Mouse (Mus musculus) R1 (cell line): ENCODE measurements around the gene Cd300lb.

ENCODE experiments used
- DNase-seq: peaks from one replicate; pipeline ENCODE4 v3.0.0-alpha.2; 2018; ENCODE audit warnings: low read depth, low spot score

The Cd300lb gene

DNA sequence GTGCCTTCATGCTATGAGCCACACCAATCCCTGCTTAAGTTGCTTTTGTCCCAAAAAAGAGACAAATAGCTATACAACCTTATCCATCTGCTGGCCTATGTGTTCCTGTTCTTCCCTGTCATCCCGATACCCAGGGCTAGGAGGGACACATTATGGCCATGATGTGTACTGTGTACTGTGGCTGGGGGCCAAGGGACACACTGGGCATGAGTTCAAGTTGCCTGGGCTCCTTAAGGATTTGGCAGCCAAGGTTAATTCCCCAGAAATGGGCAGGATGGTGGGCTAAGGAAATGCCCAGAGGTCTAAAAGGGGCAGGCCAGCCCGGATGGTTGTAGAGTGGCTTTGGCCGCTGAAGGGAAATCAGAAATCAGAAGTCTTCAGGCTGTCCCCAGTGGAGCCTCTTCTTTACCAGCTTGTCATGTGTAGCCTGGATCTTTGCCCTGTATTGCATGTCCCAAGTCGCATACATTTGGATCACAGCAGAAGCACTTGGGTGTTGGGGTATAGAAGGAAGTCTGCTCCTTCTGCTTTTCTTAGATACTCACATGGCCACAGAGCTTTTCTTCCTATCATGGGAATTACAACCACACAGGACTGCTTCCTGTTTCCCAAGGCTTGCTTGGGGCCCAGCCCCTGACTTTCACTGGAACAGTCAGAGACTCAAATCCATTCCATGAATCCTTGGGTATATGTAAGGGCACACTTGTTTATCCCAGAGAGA is 49.6 kb downstream of the Cd300lb start:
- DNase-seq = no peak

DNA sequence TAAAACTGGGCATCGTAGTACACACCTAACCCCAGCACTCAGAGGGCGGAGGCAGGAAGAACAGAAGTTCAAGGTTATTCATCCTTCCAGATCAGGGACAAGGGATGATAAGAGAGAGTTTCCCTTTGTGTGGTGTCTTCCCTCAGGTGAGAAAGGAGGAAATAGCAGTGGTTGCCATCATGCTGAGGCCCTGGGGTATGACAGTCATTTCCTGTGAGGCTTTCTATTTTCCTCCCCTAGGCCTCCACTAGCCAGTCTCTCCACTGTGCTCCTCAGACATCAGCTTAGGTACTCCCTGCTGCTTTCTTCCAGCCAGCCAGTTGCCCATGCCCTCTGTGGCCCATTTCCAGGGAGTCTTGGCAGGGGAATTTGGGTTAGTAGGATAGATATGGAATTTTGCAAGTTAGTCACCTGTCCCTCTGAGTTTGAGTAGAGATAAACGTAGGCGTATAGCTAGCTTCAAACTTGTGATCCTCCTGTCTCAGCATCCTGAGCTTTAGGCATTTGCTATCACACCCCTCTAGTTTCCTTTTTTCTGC is 50.9 kb downstream of the Cd300lb start:
- peak; percentile 27 for DNase-seq

DNA sequence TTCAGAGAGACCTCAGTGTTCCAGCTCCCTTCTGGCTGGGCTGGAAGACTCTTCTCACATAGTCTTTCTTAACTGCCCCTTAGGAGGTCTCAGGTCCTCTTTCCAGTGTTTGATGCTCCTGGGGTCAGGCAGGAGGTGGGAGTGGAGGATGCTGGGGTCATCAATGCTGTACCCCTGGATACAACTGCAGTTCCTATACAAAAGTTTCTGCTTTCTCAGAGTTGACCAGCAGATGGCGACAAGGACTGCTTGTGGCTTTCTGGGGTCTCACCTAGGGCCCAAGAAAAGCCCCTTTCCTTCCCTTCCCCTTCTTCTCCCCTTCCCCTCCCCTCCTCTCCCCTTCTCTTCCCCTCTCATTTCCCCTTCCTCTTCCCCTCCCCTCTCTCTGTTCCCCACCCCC is 53.6 kb downstream of the Cd300lb start:
- peak; percentile 54 for DNase-seq

DNA sequence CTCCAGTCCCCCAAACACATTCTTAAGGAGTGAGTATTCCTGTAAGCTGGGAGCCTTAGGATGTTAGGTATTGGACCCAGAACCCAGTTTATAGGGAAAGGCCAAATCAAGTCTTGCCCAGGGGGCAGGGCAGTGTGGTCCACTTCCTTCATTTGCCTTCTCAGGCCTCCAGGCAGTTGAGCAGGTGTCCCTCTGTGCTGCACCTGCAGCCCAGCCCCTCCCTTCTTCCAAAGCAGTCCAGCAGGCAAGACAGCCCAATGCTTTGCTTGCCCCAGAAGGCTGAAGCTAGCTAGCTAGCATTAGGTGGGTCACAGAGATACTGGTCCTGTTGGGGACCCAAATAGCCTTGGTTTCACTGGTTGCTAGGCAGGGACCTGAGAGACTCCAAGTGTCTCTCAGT is 54.0 kb downstream of the Cd300lb start:
- no peak for DNase-seq

DNA sequence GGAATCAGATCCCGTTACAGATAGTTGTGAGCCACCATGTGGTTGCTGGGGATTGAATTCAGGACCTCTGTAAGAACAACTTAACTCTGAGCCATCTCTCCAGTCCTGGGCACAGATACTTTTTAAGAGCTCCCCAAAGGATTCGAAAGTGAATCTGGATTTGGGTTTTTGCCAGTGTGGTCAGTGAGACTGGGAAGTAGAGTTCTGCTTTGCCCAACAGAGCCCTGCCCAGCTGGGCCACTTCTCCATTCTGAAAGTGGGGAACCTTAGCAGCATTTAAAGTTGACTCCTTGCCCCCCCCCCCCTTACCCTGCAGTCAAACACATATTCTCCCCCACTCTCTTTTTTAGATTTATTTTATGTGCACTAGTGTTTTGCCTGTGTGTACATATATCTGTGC is 54.5 kb downstream of the Cd300lb start:
- no peak for DNase-seq

DNA sequence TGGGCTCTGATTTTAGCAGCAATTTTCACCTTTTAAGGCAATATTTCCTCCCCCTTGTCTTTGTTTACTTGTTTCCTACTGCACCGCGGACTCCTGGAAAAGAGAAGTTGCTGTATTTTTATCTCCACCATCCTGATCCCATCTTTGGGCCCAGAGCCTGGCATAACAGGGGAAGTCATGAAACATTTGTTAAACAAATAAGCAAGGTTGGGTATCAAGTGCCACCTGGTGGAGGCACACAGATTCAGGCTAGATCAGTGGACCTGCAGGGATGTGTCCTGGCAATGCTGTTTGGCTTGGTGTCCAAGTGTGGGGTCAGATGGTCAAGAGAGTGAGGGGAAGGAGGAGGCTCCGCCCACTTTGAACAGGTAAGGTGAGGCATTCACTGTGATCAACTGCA is 57.0 kb downstream of the Cd300lb start:
- DNase-seq = peak; percentile 39

DNA sequence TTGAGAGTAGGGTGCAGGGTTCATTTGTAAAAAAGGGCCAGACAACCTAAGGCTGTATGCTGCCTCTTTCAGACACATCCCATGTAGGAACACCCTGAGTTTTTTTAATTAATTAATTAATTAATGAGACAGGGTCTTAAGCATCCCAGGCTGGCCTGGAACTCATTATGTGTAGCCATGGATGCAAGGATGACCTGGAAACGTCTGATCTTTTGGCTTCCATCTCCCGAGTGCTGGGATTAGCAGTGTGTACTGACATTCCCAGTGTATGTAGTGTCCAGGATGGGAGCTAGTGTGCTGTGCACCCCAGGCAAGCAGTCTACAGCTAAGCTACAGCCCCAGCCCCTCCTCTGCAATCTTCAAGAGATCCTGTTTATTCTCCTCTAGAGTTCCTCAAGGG is 57.6 kb downstream of the Cd300lb start:
- DNase-seq = no peak

DNA sequence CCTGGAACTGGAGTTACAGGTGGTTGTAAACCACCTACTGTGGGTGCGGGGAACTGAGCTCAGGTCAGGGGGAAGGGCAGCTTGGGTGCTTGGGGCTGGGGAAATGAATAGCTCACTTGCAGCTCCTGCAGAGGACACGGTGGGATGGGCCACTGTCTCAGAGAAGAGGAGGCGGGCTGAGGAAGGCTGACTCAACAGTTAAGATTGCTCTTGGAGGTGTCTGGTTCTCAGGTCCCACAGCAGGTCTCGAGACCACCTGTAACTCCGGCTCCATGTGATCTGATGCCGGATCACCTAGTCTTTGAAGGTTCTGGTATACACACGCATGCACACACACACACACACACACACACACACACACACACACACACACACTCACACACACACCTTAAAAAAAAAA is 58.0 kb downstream of the Cd300lb start:
- peak; percentile 51 for DNase-seq

DNA sequence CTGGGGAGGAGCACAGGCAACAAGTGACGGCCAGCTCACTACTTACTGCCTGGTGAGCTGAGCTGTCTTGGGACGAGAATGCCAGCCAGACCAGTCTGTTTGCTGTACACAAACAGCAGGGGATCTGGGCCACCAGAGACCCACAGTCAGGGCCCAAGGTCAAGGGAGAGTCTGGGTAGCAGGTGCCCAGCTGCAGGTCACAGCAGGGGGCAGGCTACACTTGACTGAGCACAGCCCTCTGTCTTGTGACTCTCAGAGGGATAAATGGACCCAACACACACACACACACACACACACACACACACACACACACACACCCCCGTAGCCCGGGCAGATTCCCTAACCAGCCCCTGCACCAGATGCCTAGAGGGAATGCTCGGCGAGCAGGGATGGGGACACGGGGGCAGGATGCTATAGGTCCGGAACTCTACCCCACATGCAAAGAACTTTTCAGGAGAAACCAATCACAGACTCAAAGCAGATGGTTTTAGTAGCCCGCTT is 58.8 kb downstream of the Cd300lb start:
- DNase-seq = peak; percentile 41

DNA sequence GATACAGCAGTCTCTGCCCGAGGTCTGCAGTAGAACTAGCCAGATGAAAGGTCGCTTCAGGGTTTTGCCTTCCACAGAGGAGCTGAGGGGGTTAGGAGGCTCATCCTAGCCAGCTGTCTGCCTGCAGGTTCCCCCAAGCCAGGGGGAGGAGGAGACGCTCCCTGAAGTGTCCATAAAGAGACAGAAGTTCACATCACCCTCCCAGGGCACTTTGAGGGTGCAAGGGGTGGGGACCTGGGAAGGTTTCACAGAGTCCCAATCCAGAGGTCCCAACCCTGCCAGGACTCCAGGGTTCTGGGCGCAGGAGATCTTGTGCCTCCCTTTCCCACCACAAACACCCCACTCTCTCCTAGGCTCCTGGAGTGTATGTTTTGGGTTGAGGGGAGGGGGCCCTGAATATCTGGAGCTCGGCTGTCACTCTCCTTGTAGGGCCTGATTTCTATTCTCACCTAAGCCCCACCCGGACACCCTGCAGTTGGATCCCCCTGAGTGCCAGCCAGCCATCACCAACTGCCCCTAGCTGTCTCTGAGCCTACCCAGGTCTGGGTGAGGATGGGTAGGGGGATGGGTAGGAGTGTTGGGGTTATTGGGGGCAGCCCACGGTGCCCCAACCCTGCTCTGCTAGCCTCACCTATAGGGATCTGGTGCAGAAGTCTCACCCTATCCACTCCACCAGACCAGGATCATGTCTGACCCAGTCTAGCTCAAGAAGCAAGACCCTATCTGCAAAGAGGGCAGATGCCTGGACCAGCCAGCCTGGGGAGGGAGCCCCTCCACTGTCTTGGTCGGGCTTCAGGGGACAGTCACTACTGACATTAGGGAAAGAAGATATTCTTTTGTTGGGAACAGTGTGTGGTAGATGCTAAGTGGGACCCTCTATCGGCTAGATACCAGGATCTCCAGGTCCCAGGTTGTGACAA is 59.7 kb downstream of the Cd300lb start:
- no peak for DNase-seq

DNA sequence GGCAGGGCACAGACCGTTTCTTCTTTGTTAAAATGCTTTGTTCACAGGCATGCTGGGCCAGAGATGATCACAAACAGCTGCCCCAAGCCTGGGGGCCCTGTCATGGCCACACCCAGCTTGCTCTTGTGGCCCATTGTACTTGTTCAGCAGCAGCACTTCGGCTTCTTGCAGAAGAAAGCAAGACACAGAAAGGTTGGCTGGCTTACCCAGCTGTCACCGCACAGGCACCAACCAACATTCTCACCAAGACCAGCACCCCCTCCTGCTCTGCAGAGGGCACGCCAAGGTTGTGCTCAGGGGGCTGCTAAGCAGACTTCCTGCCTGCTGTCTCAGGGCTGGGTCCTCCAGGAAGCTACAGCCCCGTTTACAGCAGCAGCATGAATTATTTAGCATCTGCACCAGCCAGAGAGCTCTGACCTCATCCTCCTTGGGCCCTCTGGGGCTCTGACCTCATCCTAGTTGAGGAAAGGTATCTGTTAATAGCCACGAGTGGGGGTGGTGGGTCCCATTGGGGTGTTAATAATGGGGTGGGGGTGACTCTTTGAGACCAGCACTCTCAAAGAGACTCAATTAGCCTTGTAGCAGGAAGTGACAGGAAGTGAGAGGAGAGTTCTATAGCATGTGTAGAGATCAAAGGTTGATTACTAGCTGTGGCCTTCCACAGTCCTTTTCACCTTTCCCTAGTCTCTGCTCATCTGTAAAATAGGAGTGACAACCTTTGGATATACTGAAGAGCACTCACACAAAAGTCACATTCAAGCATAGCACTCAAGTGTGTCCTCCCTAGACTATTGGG is 61.0 kb downstream of the Cd300lb start:
- DNase-seq = peak; percentile 94
